Mouse (Mus musculus) hindbrain, embryonic 10.5 days (tissue): ENCODE measurements at regions not wholly inside any gene's neighbourhood (a gene's known extent, or its start where the extent isn't known, plus 50 kb on each side); places are given as distances from the start of the nearest gene placed in this dataset.

Experiments
- DNase-seq: peaks from one replicate; pipeline ENCODE4 v3.0.0-alpha.2; 2017; ENCODE audit warnings: low spot score
- H3K27ac ChIP-seq: fragments of 300-500 bp; sonication (generic); 2 replicates; pipeline ENCODE4 v1.5.1; 2016; ENCODE audit warnings: mild to moderate bottlenecking, moderate library complexity
- H3K27me3 ChIP-seq: fragments of 300-500 bp; sonication (generic); 2 replicates; pipeline ENCODE4 v1.6.1; 2016; ENCODE audit warnings: mild to moderate bottlenecking; ENCODE audit not compliant: poor library complexity, insufficient read depth, severe bottlenecking
- H3K36me3 ChIP-seq: fragments of 300-500 bp; sonication (generic); 2 replicates; pipeline ENCODE4 v1.6.1; 2016; ENCODE audit warnings: mild to moderate bottlenecking, moderate library complexity
- H3K4me1 ChIP-seq: fragments of 300-500 bp; sonication (generic); replicated peaks from 2 replicates; pipeline ENCODE4 v1.6.1; 2016; ENCODE audit warnings: mild to moderate bottlenecking
- H3K4me3 ChIP-seq: fragments of 300-500 bp; sonication (generic); 2 replicates; pipeline ENCODE4 v1.5.1; 2016; ENCODE audit warnings: mild to moderate bottlenecking, moderate library complexity
- H3K9me3 ChIP-seq: fragments of 300-500 bp; sonication (generic); 2 replicates; pipeline ENCODE4 v1.6.1; 2016; ENCODE audit warnings: mild to moderate bottlenecking, moderate library complexity
- WGBS: fragments of 180-500 bp; shearing (Covaris S2); methylation state at CpG from one replicate; pipeline ENCODE4 v1.1.7; 2016; 5-methylcytosine and 5-hydroxymethylcytosine counted together

GRCm38 (mm10) chr11:63413106-63413505 lies 284.3 kb downstream of the Pmp22 start:
- Histone ChIP-seq H3K27ac (peak overlapping the region; percentile 86), H3K4me3 (peak overlapping the region; percentile 41)
- DNase-seq: peak; percentile 27

GRCm38 (mm10) chr11:63413621-63414020 lies 284.8 kb downstream of the Pmp22 start:
- WGBS: 48% methylated on average over 4 of the region's 4 CpGs
- no peak for DNase-seq
- Histone ChIP-seq H3K27ac (peak overlapping the region; percentile 86; the same call in 1 of the 2 replicates), H3K9me3 (no peaks in the 10 kb centered on the region), H3K4me1 (peaks cover 38% of the 10 kb centered on the region), H3K4me3 (no peak overlapping the region), H3K36me3 (no peaks in the 10 kb centered on the region), H3K27me3 (peaks cover 60% of the 10 kb centered on the region)

More at GRCm38 (mm10) chr11:63413106-63413505, 284.3 kb downstream of the Pmp22 start:
- 6% methylated on average over 13 of the region's 13 CpGs for WGBS
- Histone ChIP-seq H3K4me1 (peaks cover 38% of the 10 kb centered on the region), H3K36me3 (no peaks in the 10 kb centered on the region), H3K9me3 (no peaks in the 10 kb centered on the region), H3K27me3 (peaks cover 56% of the 10 kb centered on the region)

- H3K9me3 ChIP-seq: no peaks in the 10 kb centered on the region
- no peaks in the 10 kb centered on the region for H3K36me3 ChIP-seq
- peaks cover 15% of the 10 kb centered on the region for H3K4me1 ChIP-seq
- DNase-seq: no peak
- 85% methylated on average over 5 of the region's 5 CpGs for WGBS
- no peak overlapping the region for H3K4me3 ChIP-seq
- H3K27ac ChIP-seq: no peak overlapping the region; the same call in 1 of the 2 replicates
- H3K27me3 ChIP-seq: peaks cover 63% of the 10 kb centered on the region
Observed at GRCm38 (mm10) chr11:63418042-63418776, 289.4 kb downstream of the Pmp22 start.

GRCm38 (mm10) chr11:63420341-63420740 lies 291.6 kb downstream of the Pmp22 start:
- Histone ChIP-seq H3K36me3 (no peaks in the 10 kb centered on the region), H3K4me3 (no peak overlapping the region), H3K4me1 (peaks cover 8% of the 10 kb centered on the region), H3K9me3 (no peaks in the 10 kb centered on the region), H3K27me3 (peaks cover 58% of the 10 kb centered on the region), H3K27ac (no peak overlapping the region)
- DNase-seq: no peak
- 91% methylated on average over 3 of the region's 3 CpGs for WGBS

- no peaks in the 10 kb centered on the region for H3K36me3 ChIP-seq
- no peak overlapping the region for H3K4me3 ChIP-seq
- H3K4me1 ChIP-seq: peaks cover 17% of the 10 kb centered on the region
- 85% methylated on average over 3 of the region's 3 CpGs for WGBS
- no peak for DNase-seq
- H3K27ac ChIP-seq: no peak overlapping the region
- no peaks in the 10 kb centered on the region for H3K9me3 ChIP-seq
- H3K27me3 ChIP-seq: peaks cover 48% of the 10 kb centered on the region
Observed at GRCm38 (mm10) chr11:63422069-63422468, 293.3 kb downstream of the Pmp22 start.

GRCm38 (mm10) chr11:63424319-63424718 lies 295.5 kb downstream of the Pmp22 start:
- Histone ChIP-seq H3K27ac (no peak overlapping the region), H3K4me1 (peaks cover 17% of the 10 kb centered on the region), H3K9me3 (no peaks in the 10 kb centered on the region), H3K4me3 (no peak overlapping the region), H3K36me3 (no peaks in the 10 kb centered on the region), H3K27me3 (peaks cover 33% of the 10 kb centered on the region)
- DNase-seq: no peak
- 56% methylated on average over 3 of the region's 3 CpGs for WGBS

- H3K27me3 ChIP-seq: peaks cover 36% of the 10 kb centered on the region
- no peaks in the 10 kb centered on the region for H3K36me3 ChIP-seq
- peaks cover 17% of the 10 kb centered on the region for H3K4me1 ChIP-seq
- H3K27ac ChIP-seq: peak overlapping the region; percentile 8; the same call in 1 of the 2 replicates
- DNase-seq: peak; percentile 54
- no peak overlapping the region for H3K4me3 ChIP-seq
- no peaks in the 10 kb centered on the region for H3K9me3 ChIP-seq
- WGBS: 27% methylated on average over 11 of the region's 11 CpGs
Observed at GRCm38 (mm10) chr11:63425741-63426140, 297.0 kb downstream of the Pmp22 start.

GRCm38 (mm10) chr11:63453786-63454185 lies 325.0 kb downstream of the Pmp22 start:
- Histone ChIP-seq H3K27ac (peak overlapping the region; percentile 64; the same call in 1 of the 2 replicates), H3K27me3 (peaks cover 56% of the 10 kb centered on the region), H3K36me3 (no peaks in the 10 kb centered on the region), H3K4me1 (peaks cover 49% of the 10 kb centered on the region), H3K9me3 (peaks cover 14% of the 10 kb centered on the region), H3K4me3 (no peak overlapping the region)
- DNase-seq: no peak
- 30% methylated on average over 5 of the region's 5 CpGs for WGBS

GRCm38 (mm10) chr11:63454910-63455531 lies 326.2 kb downstream of the Pmp22 start:
- peaks cover 59% of the 10 kb centered on the region for H3K27me3 ChIP-seq
- H3K4me1 ChIP-seq: peaks cover 49% of the 10 kb centered on the region
- WGBS: 13% methylated on average over 17 of the region's 17 CpGs
- peaks cover 13% of the 10 kb centered on the region for H3K9me3 ChIP-seq
- peak overlapping the region; percentile 16; the same call in 1 of the 2 replicates for H3K4me3 ChIP-seq
- H3K27ac ChIP-seq: peak overlapping the region; percentile 79
- no peaks in the 10 kb centered on the region for H3K36me3 ChIP-seq
- DNase-seq: peak; percentile 82

- no peak for DNase-seq
- peaks cover 49% of the 10 kb centered on the region for H3K27me3 ChIP-seq
Observed at GRCm38 (mm10) chr11:63456356-63456755, 327.6 kb downstream of the Pmp22 start.

GRCm38 (mm10) chr11:63457250-63457649 lies 328.5 kb downstream of the Pmp22 start:
- Histone ChIP-seq H3K9me3 (peaks cover 2% of the 10 kb centered on the region), H3K4me1 (peaks cover 49% of the 10 kb centered on the region), H3K27me3 (peaks cover 46% of the 10 kb centered on the region), H3K36me3 (no peaks in the 10 kb centered on the region), H3K4me3 (no peak overlapping the region), H3K27ac (peak overlapping the region; percentile 1; the same call in 1 of the 2 replicates)
- DNase-seq: no peak
- WGBS: 84% methylated on average over 5 of the region's 5 CpGs

More at GRCm38 (mm10) chr11:63456356-63456755, 327.6 kb downstream of the Pmp22 start:
- peaks cover 49% of the 10 kb centered on the region for H3K4me1 ChIP-seq
- peak overlapping the region; percentile 79; the same call in 1 of the 2 replicates for H3K27ac ChIP-seq
- 66% methylated on average over 3 of the region's 3 CpGs for WGBS
- peaks cover 11% of the 10 kb centered on the region for H3K9me3 ChIP-seq
- H3K36me3 ChIP-seq: no peaks in the 10 kb centered on the region
- no peak overlapping the region for H3K4me3 ChIP-seq

- H3K27me3 ChIP-seq: peaks cover 57% of the 10 kb centered on the region
- H3K36me3 ChIP-seq: no peaks in the 10 kb centered on the region
- no peaks in the 10 kb centered on the region for H3K9me3 ChIP-seq
- no peak overlapping the region; the same call in 1 of the 2 replicates for H3K27ac ChIP-seq
- H3K4me3 ChIP-seq: no peak overlapping the region
- peaks cover 39% of the 10 kb centered on the region for H3K4me1 ChIP-seq
- 70% methylated on average over 7 of the region's 7 CpGs for WGBS
- DNase-seq: no peak
Observed at GRCm38 (mm10) chr11:63460146-63460545, 331.4 kb downstream of the Pmp22 start.

GRCm38 (mm10) chr11:63463797-63464331 lies 335.1 kb downstream of the Pmp22 start:
- H3K27ac ChIP-seq: no peak overlapping the region
- peaks cover 33% of the 10 kb centered on the region for H3K27me3 ChIP-seq
- 69% methylated on average over 18 of the region's 18 CpGs for WGBS
- H3K36me3 ChIP-seq: no peaks in the 10 kb centered on the region
- H3K4me3 ChIP-seq: no peak overlapping the region
- DNase-seq: no peak
- peaks cover 13% of the 10 kb centered on the region for H3K4me1 ChIP-seq
- no peaks in the 10 kb centered on the region for H3K9me3 ChIP-seq
